Mouse (Mus musculus): ENCODE data around the gene Pfkfb2. TPM values are rescaled to one million over a fixed set of nuclear protein-coding genes. Genes with fewer than 3 reads are reported as not detected.

Pfkfb2 gene
- polyA plus RNA-seq, 1 experiment from 2014 or later = 5.1 TPM

- Histone ChIP-seq H3K4me3 (ENCODE audit: low read depth, low read length) (no peak overlapping the region), H3K4me1 (ENCODE audit: control insufficient read depth, insufficient read depth, low read length) (no peaks in the 10 kb centered on the region), H3K27me3 (ENCODE audit: control insufficient read depth, insufficient read depth, low read length) (no peaks in the 10 kb centered on the region), H3K36me3 (replicated peaks; ENCODE audit: control insufficient read depth, insufficient read depth, low read depth, low read length) (no peaks in the 10 kb centered on the region), H3K27ac (replicated peaks; ENCODE audit: low read depth, low read length) (no peak overlapping the region), H3K9ac (replicated peaks; ENCODE audit: low read length) (no peak overlapping the region), H3K9me3 (replicated peaks; ENCODE audit: control insufficient read depth, low read length) (no peaks in the 10 kb centered on the region), H3K4me2 (ENCODE audit: low read depth, low read length) (no peak overlapping the region)
- WGBS = 85% methylated on average over 12 of the region's 12 CpGs
- ATAC-seq (replicated peaks; ENCODE audit: insufficient number of reproducible peaks, low FRiP score, low TSS enrichment, low read depth) (no peak), DNase-seq (ENCODE audit: low spot score) (no peak)
Measured at GRCm38 (mm10) chr1:130764027-130764461, 35.0 kb upstream of the Pfkfb2 start.

GRCm38 (mm10) chr1:130762045-130762760 lies 33.1 kb upstream of the Pfkfb2 start:
- Histone ChIP-seq H3K4me3 (ENCODE audit: low read depth, low read length) (no peak overlapping the region), H3K9me3 (replicated peaks; ENCODE audit: control insufficient read depth, low read length) (no peaks in the 10 kb centered on the region), H3K9ac (replicated peaks; ENCODE audit: low read length) (no peak overlapping the region), H3K4me2 (ENCODE audit: low read depth, low read length) (no peak overlapping the region), H3K4me1 (ENCODE audit: control insufficient read depth, insufficient read depth, low read length) (no peaks in the 10 kb centered on the region), H3K27ac (replicated peaks; ENCODE audit: low read depth, low read length) (no peak overlapping the region), H3K36me3 (replicated peaks; ENCODE audit: control insufficient read depth, insufficient read depth, low read depth, low read length) (no peaks in the 10 kb centered on the region), H3K27me3 (ENCODE audit: control insufficient read depth, insufficient read depth, low read length) (no peaks in the 10 kb centered on the region)
- DNase-seq (ENCODE audit: low spot score) (no peak), ATAC-seq (replicated peaks; ENCODE audit: insufficient number of reproducible peaks, low FRiP score, low TSS enrichment, low read depth) (no peak)
- WGBS = 86% methylated on average over 3 of the region's 3 CpGs

- Histone ChIP-seq H3K27ac (replicated peaks; ENCODE audit: low read depth, low read length) (no peak overlapping the region), H3K4me3 (ENCODE audit: low read depth, low read length) (no peak overlapping the region), H3K9ac (replicated peaks; ENCODE audit: low read length) (no peak overlapping the region), H3K36me3 (replicated peaks; ENCODE audit: control insufficient read depth, insufficient read depth, low read depth, low read length) (no peaks in the 10 kb centered on the region), H3K4me1 (ENCODE audit: control insufficient read depth, insufficient read depth, low read length) (no peaks in the 10 kb centered on the region), H3K9me3 (replicated peaks; ENCODE audit: control insufficient read depth, low read length) (no peaks in the 10 kb centered on the region), H3K27me3 (ENCODE audit: control insufficient read depth, insufficient read depth, low read length) (no peaks in the 10 kb centered on the region), H3K4me2 (ENCODE audit: low read depth, low read length) (no peak overlapping the region)
- DNase-seq (ENCODE audit: low spot score) (no peak), ATAC-seq (replicated peaks; ENCODE audit: insufficient number of reproducible peaks, low FRiP score, low TSS enrichment, low read depth) (no peak)
- 81% methylated on average over 1 of the region's 1 CpGs for WGBS
Measured at GRCm38 (mm10) chr1:130761597-130761996, 32.5 kb upstream of the Pfkfb2 start.

- Histone ChIP-seq H3K4me3 (ENCODE audit: low read depth, low read length) (no peak overlapping the region), H3K36me3 (replicated peaks; ENCODE audit: control insufficient read depth, insufficient read depth, low read depth, low read length) (no peaks in the 10 kb centered on the region), H3K27ac (replicated peaks; ENCODE audit: low read depth, low read length) (no peak overlapping the region), H3K9ac (replicated peaks; ENCODE audit: low read length) (no peak overlapping the region), H3K4me2 (ENCODE audit: low read depth, low read length) (no peak overlapping the region), H3K27me3 (ENCODE audit: control insufficient read depth, insufficient read depth, low read length) (no peaks in the 10 kb centered on the region), H3K9me3 (replicated peaks; ENCODE audit: control insufficient read depth, low read length) (no peaks in the 10 kb centered on the region), H3K4me1 (ENCODE audit: control insufficient read depth, insufficient read depth, low read length) (no peaks in the 10 kb centered on the region)
- DNase-seq (ENCODE audit: low spot score) = no peak
- no peak for ATAC-seq (replicated peaks; ENCODE audit: insufficient number of reproducible peaks, low FRiP score, low TSS enrichment, low read depth)
- WGBS = 83% methylated on average over 9 of the region's 9 CpGs
Measured at GRCm38 (mm10) chr1:130759689-130760088, 30.6 kb upstream of the Pfkfb2 start.

GRCm38 (mm10) chr1:130746819-130747218 lies 17.8 kb upstream of the Pfkfb2 start:
- Histone ChIP-seq H3K9me3 (replicated peaks; ENCODE audit: control insufficient read depth, low read length) (no peaks in the 10 kb centered on the region), H3K27me3 (ENCODE audit: control insufficient read depth, insufficient read depth, low read length) (no peaks in the 10 kb centered on the region), H3K4me2 (ENCODE audit: low read depth, low read length) (no peak overlapping the region), H3K9ac (replicated peaks; ENCODE audit: low read length) (no peak overlapping the region), H3K36me3 (replicated peaks; ENCODE audit: control insufficient read depth, insufficient read depth, low read depth, low read length) (no peaks in the 10 kb centered on the region), H3K4me1 (ENCODE audit: control insufficient read depth, insufficient read depth, low read length) (no peaks in the 10 kb centered on the region), H3K27ac (replicated peaks; ENCODE audit: low read depth, low read length) (no peak overlapping the region), H3K4me3 (ENCODE audit: low read depth, low read length) (no peak overlapping the region)
- ATAC-seq (replicated peaks; ENCODE audit: insufficient number of reproducible peaks, low FRiP score, low TSS enrichment, low read depth) (no peak), DNase-seq (ENCODE audit: low spot score) (no peak)
- 91% methylated on average over 3 of the region's 3 CpGs for WGBS

GRCm38 (mm10) chr1:130745591-130745990 lies 16.5 kb upstream of the Pfkfb2 start:
- no peak overlapping the region for H3K4me3 ChIP-seq (ENCODE audit: low read depth, low read length)
- 98% methylated on average over 3 of the region's 3 CpGs for WGBS
- H3K9me3 ChIP-seq (replicated peaks; ENCODE audit: control insufficient read depth, low read length) = no peaks in the 10 kb centered on the region
- H3K36me3 ChIP-seq (replicated peaks; ENCODE audit: control insufficient read depth, insufficient read depth, low read depth, low read length) = no peaks in the 10 kb centered on the region
- no peak for DNase-seq (ENCODE audit: low spot score)
- ATAC-seq (replicated peaks; ENCODE audit: insufficient number of reproducible peaks, low FRiP score, low TSS enrichment, low read depth) = no peak
- no peaks in the 10 kb centered on the region for H3K27me3 ChIP-seq (ENCODE audit: control insufficient read depth, insufficient read depth, low read length)
- no peaks in the 10 kb centered on the region for H3K4me1 ChIP-seq (ENCODE audit: control insufficient read depth, insufficient read depth, low read length)
- H3K9ac ChIP-seq (replicated peaks; ENCODE audit: low read length) = no peak overlapping the region
- no peak overlapping the region for H3K4me2 ChIP-seq (ENCODE audit: low read depth, low read length)
- H3K27ac ChIP-seq (replicated peaks; ENCODE audit: low read depth, low read length) = no peak overlapping the region

- DNase-seq (ENCODE audit: low spot score) = no peak
- no peaks in the 10 kb centered on the region for H3K36me3 ChIP-seq (replicated peaks; ENCODE audit: control insufficient read depth, insufficient read depth, low read depth, low read length)
- H3K9ac ChIP-seq (replicated peaks; ENCODE audit: low read length) = no peak overlapping the region
- H3K27ac ChIP-seq (replicated peaks; ENCODE audit: low read depth, low read length) = no peak overlapping the region
- H3K9me3 ChIP-seq (replicated peaks; ENCODE audit: control insufficient read depth, low read length) = no peaks in the 10 kb centered on the region
- H3K4me3 ChIP-seq (ENCODE audit: low read depth, low read length) = no peak overlapping the region
- no peaks in the 10 kb centered on the region for H3K4me1 ChIP-seq (ENCODE audit: control insufficient read depth, insufficient read depth, low read length)
- no peak overlapping the region for H3K4me2 ChIP-seq (ENCODE audit: low read depth, low read length)
- 82% methylated on average over 5 of the region's 5 CpGs for WGBS
- no peak for ATAC-seq (replicated peaks; ENCODE audit: insufficient number of reproducible peaks, low FRiP score, low TSS enrichment, low read depth)
- no peaks in the 10 kb centered on the region for H3K27me3 ChIP-seq (ENCODE audit: control insufficient read depth, insufficient read depth, low read length)
Measured at GRCm38 (mm10) chr1:130744961-130745360, 15.9 kb upstream of the Pfkfb2 start.

- H3K27ac ChIP-seq (replicated peaks; ENCODE audit: low read depth, low read length) = no peak overlapping the region
- ATAC-seq (replicated peaks; ENCODE audit: insufficient number of reproducible peaks, low FRiP score, low TSS enrichment, low read depth) = no peak
- H3K4me2 ChIP-seq (ENCODE audit: low read depth, low read length) = no peak overlapping the region
- 68% methylated on average over 2 of the region's 2 CpGs for WGBS
- H3K4me1 ChIP-seq (ENCODE audit: control insufficient read depth, insufficient read depth, low read length) = no peaks in the 10 kb centered on the region
- no peak for DNase-seq (ENCODE audit: low spot score)
- H3K4me3 ChIP-seq (ENCODE audit: low read depth, low read length) = no peak overlapping the region
- H3K9ac ChIP-seq (replicated peaks; ENCODE audit: low read length) = no peak overlapping the region
- no peaks in the 10 kb centered on the region for H3K9me3 ChIP-seq (replicated peaks; ENCODE audit: control insufficient read depth, low read length)
- no peaks in the 10 kb centered on the region for H3K36me3 ChIP-seq (replicated peaks; ENCODE audit: control insufficient read depth, insufficient read depth, low read depth, low read length)
- H3K27me3 ChIP-seq (ENCODE audit: control insufficient read depth, insufficient read depth, low read length) = no peaks in the 10 kb centered on the region
Measured at GRCm38 (mm10) chr1:130744217-130744616, 15.2 kb upstream of the Pfkfb2 start.
